Mouse (Mus musculus): ENCODE results near the gene Hoxd1.

Hoxd1 gene

GRCm38 (mm10) chr2:74732513-74733316 is 30.1 kb upstream of the Hoxd1 start:
- DNase-seq (ENCODE audit: low spot score in 2 of 2) = no peak

GRCm38 (mm10) chr2:74733317-74733661 is 29.5 kb upstream of the Hoxd1 start:
- DNase-seq (ENCODE audit: low spot score in 2 of 2) = no peak

- no peak for DNase-seq (ENCODE audit: low spot score in 2 of 2)
Observed at GRCm38 (mm10) chr2:74733765-74734164, 29.0 kb upstream of the Hoxd1 start.

DNA sequence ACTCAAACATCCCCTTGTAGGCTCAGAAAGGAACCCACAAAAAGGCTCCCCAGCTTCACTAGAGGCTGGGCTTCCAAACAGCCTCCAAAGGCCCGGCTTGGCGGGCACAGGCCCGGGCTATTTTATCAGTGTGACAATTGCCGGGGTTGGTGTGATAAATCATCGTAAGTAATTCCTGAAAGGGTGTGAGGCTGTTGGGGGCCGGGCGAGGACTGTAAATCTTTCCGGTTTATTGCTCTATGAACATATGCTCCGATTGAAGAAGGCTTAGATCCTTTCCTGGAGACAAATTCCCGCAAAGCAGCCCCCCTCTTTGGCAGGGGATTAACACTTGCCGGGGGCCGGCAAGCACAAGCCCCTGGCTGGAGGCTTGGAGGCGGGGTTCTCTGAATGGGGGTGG is 28.3 kb upstream of the Hoxd1 start:
- no peak for DNase-seq (ENCODE audit: low spot score in 2 of 2)

DNA sequence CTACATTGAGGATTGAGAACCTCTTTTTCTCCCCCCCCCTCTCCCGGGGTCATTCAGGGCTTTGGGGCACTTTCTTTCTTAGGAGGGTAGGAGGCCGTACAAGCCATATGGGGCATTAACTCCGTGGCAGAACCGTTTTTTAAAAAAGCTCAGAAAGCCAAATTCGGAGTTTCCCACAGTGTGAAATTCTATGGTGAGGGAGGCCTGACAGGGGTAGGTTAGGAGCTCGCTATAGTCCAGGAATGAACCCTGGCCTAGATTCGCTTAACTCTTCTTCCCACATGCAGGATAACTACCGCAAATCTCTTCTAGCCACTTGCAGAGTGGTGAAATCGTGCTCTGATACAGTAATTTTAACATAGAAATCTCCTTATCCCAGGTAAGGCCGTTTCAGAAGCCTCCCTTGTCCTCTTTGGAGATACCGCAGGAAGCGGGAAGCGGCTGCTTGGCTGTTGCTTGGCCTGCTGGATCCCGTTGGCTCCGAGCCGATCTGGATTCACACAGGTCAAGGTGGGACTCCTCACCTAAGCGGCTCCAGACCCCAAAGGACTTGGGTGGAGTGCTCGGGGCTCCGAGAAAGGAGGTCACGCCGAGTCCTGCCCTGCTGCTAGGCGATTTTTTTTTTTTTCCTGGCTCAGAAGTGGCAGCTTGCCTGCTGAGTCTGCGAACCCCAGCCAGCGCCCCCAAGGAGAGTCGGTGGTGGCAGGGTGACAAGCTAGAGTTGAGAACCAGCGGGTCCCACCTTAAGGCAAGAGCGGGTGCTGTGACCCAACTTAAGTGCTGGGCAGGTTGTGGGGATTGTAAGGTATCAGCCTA is 27.6 kb upstream of the Hoxd1 start:
- no peak for DNase-seq (ENCODE audit: low spot score in 2 of 2)

- DNase-seq (ENCODE audit: low spot score in 2 of 2) = no peak
Observed at GRCm38 (mm10) chr2:74735851-74736687, 26.7 kb upstream of the Hoxd1 start.

DNA sequence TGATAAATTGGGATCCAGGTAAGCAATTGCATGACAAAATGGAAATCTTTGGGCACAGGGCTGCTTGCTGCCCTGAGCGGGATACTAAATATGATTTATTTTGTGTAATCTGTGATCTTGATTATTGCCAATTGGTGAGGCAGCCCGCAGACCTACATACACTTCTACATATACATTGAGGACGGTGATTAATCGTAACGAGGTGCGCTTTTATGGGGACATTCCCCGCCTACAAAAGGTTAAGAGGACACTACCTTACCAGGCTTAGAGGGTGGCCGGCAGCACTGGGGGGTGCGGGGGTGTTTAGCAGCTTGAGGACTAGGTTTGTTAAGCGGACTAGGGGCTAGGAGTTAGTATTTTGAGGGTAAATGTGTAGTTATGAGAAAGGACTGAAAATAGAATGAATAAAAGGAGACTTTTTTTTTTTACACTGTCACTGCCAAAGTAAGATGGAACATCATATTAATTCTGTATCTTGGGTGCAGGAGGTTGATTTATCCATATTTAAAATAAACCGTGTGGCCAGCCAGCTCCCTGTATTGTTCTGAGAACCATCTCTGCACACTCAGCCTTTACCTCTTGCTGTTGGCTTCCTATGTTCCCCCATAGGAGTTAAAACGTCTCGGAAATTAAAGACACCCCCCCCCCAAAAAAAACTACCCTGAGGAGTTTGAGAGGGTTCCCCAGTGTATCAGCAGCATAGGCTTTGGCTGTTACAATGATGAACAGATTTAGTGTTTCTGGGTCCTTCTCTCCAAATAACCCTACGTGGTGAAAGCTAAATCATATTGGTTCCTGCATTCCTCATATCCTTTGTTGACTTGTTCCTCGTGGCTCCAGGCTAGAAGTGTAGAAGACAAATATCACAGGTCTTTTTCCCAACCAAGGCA is 25.8 kb upstream of the Hoxd1 start:
- no peak for DNase-seq (ENCODE audit: low spot score in 2 of 2)

GRCm38 (mm10) chr2:74737578-74738070 is 25.2 kb upstream of the Hoxd1 start:
- DNase-seq (ENCODE audit: low spot score in 2 of 2) = no peak

GRCm38 (mm10) chr2:74738623-74739475 is 23.9 kb upstream of the Hoxd1 start:
- DNase-seq (ENCODE audit: low spot score in 2 of 2) = no peak

DNA sequence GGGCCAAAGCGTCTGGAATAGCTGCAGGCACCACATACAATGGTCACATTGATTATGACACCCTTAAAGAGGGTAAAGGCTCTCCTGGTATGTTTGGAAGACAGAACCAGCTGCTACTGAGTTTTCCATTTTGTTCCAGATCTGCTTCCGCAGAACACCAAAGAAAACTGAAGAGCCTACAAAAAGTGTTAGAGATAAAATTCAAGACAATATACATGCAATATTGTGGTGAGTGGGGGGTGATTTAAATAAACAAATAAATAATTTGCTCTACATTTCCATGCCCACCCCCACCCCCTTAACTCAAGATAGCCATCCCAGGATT is 23.3 kb upstream of the Hoxd1 start:
- DNase-seq (ENCODE audit: low spot score in 2 of 2) = no peak

- DNase-seq (ENCODE audit: low spot score in 2 of 2) = no peak
Observed at GRCm38 (mm10) chr2:74739869-74740268, 22.9 kb upstream of the Hoxd1 start.

GRCm38 (mm10) chr2:74740311-74741091 is 22.3 kb upstream of the Hoxd1 start:
- DNase-seq (ENCODE audit: low spot score in 2 of 2) = no peak

DNA sequence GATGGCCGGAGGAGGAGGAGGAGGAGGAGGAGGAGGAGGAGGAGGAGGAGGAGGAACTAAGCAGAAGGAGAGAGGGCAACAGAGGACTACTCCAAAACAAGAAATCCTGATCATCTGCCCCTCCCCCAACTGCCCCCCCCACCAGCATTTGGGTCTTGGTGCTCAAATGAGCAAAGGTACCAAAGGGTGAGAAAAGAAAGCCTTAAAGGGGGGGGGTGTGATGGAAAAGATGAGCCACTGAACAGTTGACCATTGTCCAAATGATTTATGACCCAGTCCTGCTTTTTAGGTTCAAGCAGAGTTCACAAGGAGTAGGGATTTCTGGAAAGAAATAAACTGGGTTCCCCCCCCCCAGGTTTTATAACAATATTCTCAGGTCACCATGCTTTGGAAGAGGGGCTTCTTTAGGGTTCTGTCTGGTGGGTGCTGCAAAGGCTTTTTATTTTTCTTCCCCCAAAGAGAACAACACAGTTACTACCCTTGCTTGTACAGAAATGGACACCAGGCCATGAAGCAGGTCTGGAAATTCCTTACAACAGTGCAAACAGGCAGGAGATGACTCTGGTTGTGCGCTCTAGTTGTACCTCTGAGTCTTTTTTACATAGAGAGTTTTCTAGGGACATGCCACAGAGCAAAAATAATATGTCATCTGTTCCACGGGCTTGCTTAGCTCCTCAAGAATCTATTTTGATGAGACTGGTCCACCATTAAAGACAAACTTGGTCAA is 21.4 kb upstream of the Hoxd1 start:
- no peak for DNase-seq (ENCODE audit: low spot score in 2 of 2)

- no peak for DNase-seq (ENCODE audit: low spot score in 2 of 2)
Observed at GRCm38 (mm10) chr2:74741979-74742277, 20.9 kb upstream of the Hoxd1 start.

DNA sequence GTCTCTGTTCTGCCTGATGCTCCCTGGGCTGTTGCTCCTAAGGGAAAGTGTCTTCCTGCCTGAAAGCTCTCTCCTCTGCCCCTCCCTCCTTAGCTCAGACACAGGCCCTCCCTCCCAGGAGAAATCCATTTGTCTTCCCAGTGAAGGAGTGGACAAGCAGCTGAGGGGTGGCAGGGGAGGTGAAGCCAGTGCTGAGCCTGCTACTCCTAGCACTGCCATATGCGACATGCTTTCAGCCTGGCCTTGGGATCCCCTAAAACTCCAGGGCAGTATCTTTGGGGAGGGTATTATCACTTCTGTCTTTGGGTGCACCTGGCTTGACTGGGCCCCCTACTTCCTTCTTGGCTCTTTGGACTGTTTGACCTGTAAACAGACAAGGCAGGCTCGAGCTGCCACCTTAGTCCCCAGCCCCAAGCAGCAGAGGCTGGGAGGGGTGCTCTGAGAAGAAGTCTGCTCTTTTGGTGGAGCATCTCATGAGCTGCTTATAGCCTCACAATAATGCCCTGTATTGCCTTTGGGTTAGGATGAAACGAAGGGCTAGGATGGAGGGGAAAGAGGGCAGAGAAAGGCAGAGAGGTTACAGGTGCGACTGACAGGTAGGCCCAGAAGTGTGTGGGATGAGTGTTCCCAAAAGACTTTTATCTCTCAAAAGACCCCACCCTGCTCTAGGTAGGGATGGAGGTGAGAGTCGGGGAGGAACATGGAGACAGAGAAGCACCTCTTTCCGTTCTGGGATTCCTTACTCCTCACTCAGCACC is 17.1 kb upstream of the Hoxd1 start:
- no peak for DNase-seq (ENCODE audit: low spot score in 2 of 2)

GRCm38 (mm10) chr2:74746298-74746921 is 16.4 kb upstream of the Hoxd1 start:
- DNase-seq (ENCODE audit: low spot score in 2 of 2) = no peak

GRCm38 (mm10) chr2:74747006-74747405 is 15.8 kb upstream of the Hoxd1 start:
- DNase-seq (ENCODE audit: low spot score in 2 of 2) = no peak

GRCm38 (mm10) chr2:74747661-74748141 is 15.1 kb upstream of the Hoxd1 start:
- DNase-seq (ENCODE audit: low spot score in 2 of 2) = no peak
